Mouse (Mus musculus) macrophage (primary cell): ENCODE data around the gene Ntan1. TPM values are rescaled to one million over a fixed set of nuclear protein-coding genes. Genes with fewer than 3 reads are reported as not detected.
"Not testable (repeated sequence)": the region's sequence is repeated elsewhere in the genome, so short reads cannot be mapped to it uniquely, and the experiment has no call there.

Experiments
- H3K27ac ChIP-seq: fragments of 350-480 bp; formaldehyde crosslinking; 2 replicates; pipeline ENCODE4 v1.9.0; 2021
- H3K36me3 ChIP-seq: fragments of 350-480 bp; formaldehyde crosslinking; 2 replicates; pipeline ENCODE4 v1.9.0; 2021; ENCODE audit errors: inconsistent target
- H3K4me3 ChIP-seq: fragments of 350-480 bp; formaldehyde crosslinking; 2 replicates; pipeline ENCODE4 v1.9.0; 2021; ENCODE audit errors: inconsistent target
- H3K79me2 ChIP-seq: fragments of 350-480 bp; formaldehyde crosslinking; 2 replicates; pipeline ENCODE4 v1.9.0; 2021; ENCODE audit errors: inconsistent target
- WGBS: methylation state at CpG from one replicate; pipeline ENCODE4 v1.1.7; 2026; ENCODE audit warnings: inconsistent platforms; ENCODE audit not compliant: missing documents; 5-methylcytosine and 5-hydroxymethylcytosine counted together
- polyA plus RNA-seq: library from polyadenylated mRNA; stranded (reverse); fragments of 250-400 nt; gene quantifications from 3 replicates; pipeline ENCODE4 v1.2.4, GENCODE M21; 2018; ENCODE audit warnings: inconsistent platforms

The Ntan1 gene
- polyA plus RNA-seq, 1 experiment from 2014 or later, result 50.1 TPM

DNA sequence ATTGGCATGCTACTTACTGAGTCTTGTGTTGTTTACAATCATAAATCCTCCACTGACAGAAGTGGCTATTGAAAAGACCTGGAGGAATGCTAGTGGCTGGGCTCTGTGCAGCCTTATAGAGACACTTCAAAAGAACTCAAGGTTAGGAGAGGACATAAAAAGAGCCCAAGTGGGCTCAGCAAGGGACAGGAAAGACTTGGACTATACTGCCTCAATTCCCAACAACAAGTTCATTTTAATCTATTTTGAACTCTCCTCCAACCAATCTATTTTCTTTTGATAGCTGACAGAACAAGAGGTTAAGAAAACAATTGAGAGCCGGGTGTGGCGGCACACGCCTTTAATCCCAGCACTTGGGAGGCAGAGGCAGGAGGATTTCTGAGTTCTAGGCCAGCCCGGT, 35.2 kb downstream of the Ntan1 start:
- Histone ChIP-seq H3K27ac (no peak overlapping the region), H3K36me3 (peaks cover 50% of the 10 kb centered on the region), H3K4me3 (no peak overlapping the region), H3K79me2 (no peaks in the 10 kb centered on the region)
- WGBS, result no CpG with 5 or more reads among the region's 4 CpGs

- H3K36me3 ChIP-seq, result peaks cover 13% of the 10 kb centered on the region
- WGBS, result 47% methylated on average over 4 of the region's 4 CpGs
- H3K79me2 ChIP-seq, result no peaks in the 10 kb centered on the region
- H3K27ac ChIP-seq, result peak overlapping the region; percentile 62
- no peak overlapping the region for H3K4me3 ChIP-seq
These were observed 47.4 kb downstream of the Ntan1 start for GRCm38 (mm10) chr16:13866076-13866475.

GRCm38 (mm10) chr16:13866616-13867015, 48.0 kb downstream of the Ntan1 start:
- H3K36me3 ChIP-seq, result peaks cover 14% of the 10 kb centered on the region
- no peak overlapping the region for H3K4me3 ChIP-seq
- H3K27ac ChIP-seq, result peak overlapping the region; percentile 62
- no peaks in the 10 kb centered on the region for H3K79me2 ChIP-seq
- WGBS, result 51% methylated on average over 5 of the region's 5 CpGs

- H3K27ac ChIP-seq, H3K4me3 ChIP-seq, H3K79me2 ChIP-seq: not testable (repeated sequence)
- 80% methylated on average over 5 of the region's 5 CpGs for WGBS
- H3K36me3 ChIP-seq, result peaks cover 22% of the 10 kb centered on the region
These were observed 48.8 kb downstream of the Ntan1 start for GRCm38 (mm10) chr16:13867406-13867805.

DNA sequence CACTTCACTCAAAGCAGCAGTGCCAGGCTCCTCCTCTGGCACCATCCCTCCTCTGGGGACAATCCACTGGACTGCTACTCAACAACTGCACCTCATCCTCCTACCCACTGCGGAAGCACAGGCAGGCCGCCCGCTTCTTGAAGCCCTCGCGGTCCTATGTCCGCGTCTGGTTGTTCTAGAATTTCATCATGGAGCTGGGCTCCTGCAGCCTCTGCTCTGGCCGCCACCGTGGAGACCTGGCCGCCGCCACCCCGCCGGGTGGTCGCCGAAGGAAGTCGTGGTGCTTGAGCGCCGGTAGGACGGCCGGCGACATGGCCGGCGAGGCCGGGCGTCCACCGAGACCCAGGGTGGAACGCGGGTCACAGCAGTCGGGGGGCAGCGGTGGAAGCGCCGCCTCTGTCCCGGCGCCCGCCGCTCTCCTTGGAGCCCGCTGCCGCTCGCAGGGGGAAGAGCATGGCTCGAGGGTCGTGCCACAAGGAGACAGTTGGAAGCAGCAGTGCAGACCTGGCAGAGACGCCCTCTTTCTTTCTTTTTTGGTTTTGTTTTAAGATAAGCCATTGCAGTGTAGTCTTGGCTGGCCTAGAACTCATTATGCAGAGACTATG, 49.4 kb downstream of the Ntan1 start:
- H3K36me3 ChIP-seq, result peaks cover 22% of the 10 kb centered on the region
- H3K79me2 ChIP-seq, result no peaks in the 10 kb centered on the region
- WGBS, result 93% methylated on average over 32 of the region's 42 CpGs
- H3K27ac ChIP-seq, result no peak overlapping the region
- H3K4me3 ChIP-seq, result no peak overlapping the region

DNA sequence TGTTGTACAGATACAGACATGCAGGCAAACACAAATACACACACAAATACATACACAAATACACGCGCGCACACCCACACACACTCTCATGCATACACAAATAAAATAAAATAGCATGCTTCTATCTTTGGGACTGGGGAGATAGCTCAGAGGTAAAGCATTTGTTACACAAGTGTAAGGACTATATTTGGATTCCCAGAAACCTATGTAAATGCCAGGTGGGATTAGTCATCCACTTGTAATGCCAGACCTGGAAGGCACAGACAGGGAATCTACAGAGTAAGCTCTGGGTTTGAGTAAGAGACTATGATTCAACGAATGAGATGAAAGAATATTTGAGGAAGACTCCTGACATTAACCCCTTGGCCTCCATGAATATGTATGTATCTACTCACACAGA, 56.8 kb downstream of the Ntan1 start:
- H3K27ac ChIP-seq, result no peak overlapping the region
- no peaks in the 10 kb centered on the region for H3K79me2 ChIP-seq
- WGBS, result 100% methylated on average over 4 of the region's 4 CpGs
- peaks cover 48% of the 10 kb centered on the region for H3K36me3 ChIP-seq
- no peak overlapping the region for H3K4me3 ChIP-seq

DNA sequence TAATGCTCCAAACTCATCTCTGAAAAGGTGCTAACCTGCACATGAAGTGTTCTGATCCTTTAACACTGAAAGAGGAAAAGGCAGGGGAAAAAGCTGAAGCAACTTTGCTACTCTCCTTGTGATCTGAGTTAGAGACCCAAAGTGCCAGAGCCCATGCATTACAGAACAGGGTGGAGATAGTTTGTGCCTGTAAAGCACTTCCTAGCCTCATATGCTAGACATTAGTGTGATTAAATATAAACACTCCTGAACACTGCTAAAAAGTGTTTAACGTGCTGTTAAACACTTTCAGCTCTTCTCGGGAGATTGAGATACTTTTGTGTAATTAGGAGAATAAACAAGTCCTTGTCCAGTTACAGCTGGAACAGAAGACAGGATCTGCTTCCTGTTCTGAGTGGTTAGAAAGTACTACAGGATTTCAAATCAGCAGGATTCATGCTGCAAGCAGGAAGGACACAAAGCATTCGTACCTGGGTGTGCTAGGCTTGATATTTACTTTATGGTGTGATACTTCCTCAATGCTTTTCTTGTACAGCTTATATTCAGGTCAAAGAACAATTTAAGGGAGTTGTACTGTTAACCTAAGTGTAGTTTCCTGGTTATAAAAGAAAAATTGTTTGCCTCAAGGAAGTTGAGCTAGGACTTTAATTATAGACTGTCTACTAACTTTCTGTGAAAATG, 64.6 kb downstream of the Ntan1 start:
- Histone ChIP-seq H3K36me3 (peaks cover 13% of the 10 kb centered on the region), H3K27ac (no peak overlapping the region), H3K79me2 (peaks cover 30% of the 10 kb centered on the region), H3K4me3 (no peak overlapping the region)
- WGBS, result 75% methylated on average over 3 of the region's 3 CpGs

Other genes with a start within 250 kb of the Ntan1 start
- gene Parn, start 150.7 kb upstream of the Ntan1 start, polyA plus RNA-seq, result 11.1 to 20.8 TPM (median 15.5 TPM) in 3 replicates
- 23.7 to 38.3 TPM (median 32.3 TPM) in 3 replicates for gene Bfar, start 147.0 kb upstream of the Ntan1 start, polyA plus RNA-seq
- 2.3 to 4.0 TPM (median 3.4 TPM) in 3 replicates for gene 3110001I22Rik, start 146.9 kb upstream of the Ntan1 start, polyA plus RNA-seq
- gene Pla2g10, start 87.9 kb upstream of the Ntan1 start, polyA plus RNA-seq, result not detected in 3 replicates
- gene Rrn3, start 38.1 kb upstream of the Ntan1 start, polyA plus RNA-seq, result 17.6 to 34.4 TPM (median 21.1 TPM) in 3 replicates
- gene Pdxdc1, start 84.3 kb downstream of the Ntan1 start, polyA plus RNA-seq, result 48.3 to 137 TPM (median 49.8 TPM) in 3 replicates
- 3.5 to 4.8 TPM (median 3.9 TPM) in 3 replicates for gene Mpv17l, start 84.3 kb downstream of the Ntan1 start, polyA plus RNA-seq
- not detected in 3 replicates for gene 2900011O08Rik, start 167.8 kb downstream of the Ntan1 start, polyA plus RNA-seq
- gene Ifitm7, start 168.0 kb downstream of the Ntan1 start, polyA plus RNA-seq, result not detected in 3 replicates